1 mouse cellular context compared by ENCODE assay signal in the genomic region with DNA sequence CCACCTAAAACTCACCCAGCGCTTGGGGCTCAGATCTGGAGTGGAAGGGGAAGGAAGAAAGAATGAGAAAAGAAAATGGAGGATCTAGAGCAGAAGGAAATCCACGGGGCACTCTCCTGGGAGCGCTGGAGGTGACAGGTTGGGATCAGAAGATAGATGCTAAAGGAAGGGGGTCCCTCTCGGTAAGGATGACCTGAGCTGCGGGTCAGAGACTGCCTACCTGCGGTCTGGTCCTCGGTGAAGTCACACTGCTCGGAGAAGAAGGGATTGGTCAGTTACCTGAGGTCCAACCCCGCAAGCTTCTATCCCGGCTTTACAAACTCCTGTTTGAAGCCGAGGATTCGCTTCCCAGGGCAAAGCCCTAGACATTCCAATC.
TF ChIP-seq lines count a peak whose summit lies in the region.

No protein-coding gene starts in this region.

TF ChIP-seq in MEL, 35 proteins besides CTCF, POLR2A, EP300 and RAD21:
- TF ChIP-seq USF1 (IDR thresholded peaks at IDR 0.05; ENCODE audit: low read depth, low read length) = no peak
- no peak for TF ChIP-seq POLR2AphosphoS5 (IDR thresholded peaks at IDR 0.05; ENCODE audit: borderline replicate concordance, low read depth, low read length)
- TF ChIP-seq ETS1 (IDR thresholded peaks at IDR 0.05; ENCODE audit: low read depth, low read length) = no peak
- TF ChIP-seq MEF2A (IDR thresholded peaks at IDR 0.05; ENCODE audit: extremely low read depth, insufficient replicate concordance, low read depth, low read length, poor library complexity, severe bottlenecking) = no peak
- no peak for TF ChIP-seq MAZ (IDR thresholded peaks at IDR 0.05; ENCODE audit: low read depth, low read length)
- TF ChIP-seq USF2 (IDR thresholded peaks at IDR 0.05; ENCODE audit: borderline replicate concordance in 1 of 2, insufficient read depth in 1 of 2, low read depth in 1 of 2, low read length in 2 of 2) = no peak
- TF ChIP-seq CHD1 (IDR thresholded peaks at IDR 0.05; ENCODE audit: low read depth, low read length) = no peak
- TF ChIP-seq GATA1 (IDR thresholded peaks at IDR 0.05; ENCODE audit: low read depth, low read length) = no peak
- TF ChIP-seq BHLHE40 (IDR thresholded peaks at IDR 0.05; ENCODE audit: borderline replicate concordance, low read depth, low read length) = no peak
- no peak for TF ChIP-seq JUND (IDR thresholded peaks at IDR 0.05; ENCODE audit: low read depth, low read length)
- TF ChIP-seq POLR2AphosphoS2 (IDR thresholded peaks at IDR 0.05; ENCODE audit: low read length) = no peak
- TF ChIP-seq MAX (IDR thresholded peaks at IDR 0.05; ENCODE audit: low read length) = no peak
- no peak for TF ChIP-seq TBP (IDR thresholded peaks at IDR 0.05; ENCODE audit: low read depth, low read length)
- TF ChIP-seq ZNF384 (IDR thresholded peaks at IDR 0.05; ENCODE audit: low read depth, low read length) = no peak
- TF ChIP-seq ZMIZ1 (IDR thresholded peaks at IDR 0.05; ENCODE audit: low read depth, low read length) = no peak
- no peak for TF ChIP-seq MXI1 (IDR thresholded peaks at IDR 0.05; ENCODE audit: low read depth, low read length)
